Mouse (Mus musculus): ENCODE measurements around the gene Dph1.

- no peak for TF ChIP-seq POLR2A (IDR thresholded peaks at IDR 0.05; ENCODE audit: insufficient read depth, low read length)
- no peak for TF ChIP-seq CTCF (IDR thresholded peaks at IDR 0.05; ENCODE audit: low read depth, low read length)
- no peak for TF ChIP-seq EP300 (IDR thresholded peaks at IDR 0.05; ENCODE audit: insufficient read depth, low read depth, low read length)
Measured at GRCm38 (mm10) chr11:75224062-75224461, 33.0 kb upstream of the Dph1 start.
